Mouse (Mus musculus) lung, embryonic 15.5 days (tissue): Measurements from ENCODE around the gene Rnf167. TPM values are rescaled to one million over a fixed set of nuclear protein-coding genes. Genes with fewer than 3 reads are reported as not detected.

Experiments
- ATAC-seq: fragments of 200-750 bp; cut with Nextera tagmentation; 2 replicates; pipeline ENCODE4 v1.8.0; 2017; ENCODE audit warnings: moderate number of reproducible peaks, borderline replicate concordance; ENCODE audit not compliant: low FRiP score, low TSS enrichment; ENCODE audit errors: extremely low read depth
- H3K27ac ChIP-seq: fragments of 300-500 bp; sonication (generic); 2 replicates; pipeline ENCODE4 v1.5.1; 2015; ENCODE audit warnings: moderate library complexity, mild to moderate bottlenecking, inconsistent platforms
- H3K27me3 ChIP-seq: fragments of 300-500 bp; sonication (generic); 2 replicates; pipeline ENCODE4 v1.6.1; 2015; ENCODE audit warnings: inconsistent platforms
- H3K36me3 ChIP-seq: fragments of 300-500 bp; sonication (generic); 2 replicates; pipeline ENCODE4 v1.6.1; 2015; ENCODE audit warnings: inconsistent platforms
- H3K4me1 ChIP-seq: fragments of 300-500 bp; sonication (generic); 2 replicates; pipeline ENCODE4 v1.6.1; 2015; ENCODE audit warnings: inconsistent platforms
- H3K4me2 ChIP-seq: fragments of 300-500 bp; sonication (generic); 2 replicates; pipeline ENCODE4 v1.6.1; 2015; ENCODE audit warnings: inconsistent platforms, mild to moderate bottlenecking, moderate library complexity
- H3K4me3 ChIP-seq: fragments of 300-500 bp; sonication (generic); 2 replicates; pipeline ENCODE4 v1.5.1; 2015; ENCODE audit warnings: mild to moderate bottlenecking, inconsistent platforms
- H3K9ac ChIP-seq: fragments of 300-500 bp; sonication (generic); 2 replicates; pipeline ENCODE4 v1.6.1; 2015; ENCODE audit warnings: inconsistent platforms
- H3K9me3 ChIP-seq: fragments of 300-500 bp; sonication (generic); 2 replicates; pipeline ENCODE4 v1.6.1; 2016; ENCODE audit warnings: inconsistent platforms
- WGBS: fragments of 180-500 bp; shearing (Covaris S2); methylation state at CpG from one replicate; pipeline ENCODE4 v1.1.7; 2015; 5-methylcytosine and 5-hydroxymethylcytosine counted together
- polyA plus RNA-seq: library from polyadenylated mRNA; unstranded; fragments of >200 nt; fragmentation: Nextera tagmentation; extraction: Ambion mirVana; gene quantifications from 2 replicates; pipeline ENCODE4 v1.2.1, GENCODE M21; 2015

Gene Rnf167
- polyA plus RNA-seq: 101 and 119 TPM in 2 replicates

GRCm38 (mm10) chr11:70646691-70647650, at the start of gene Rnf167, which contains the start of gene Slc25a11:
Gene Rnf167, plus strand, starts transcription at chr11:70647235.
Gene Slc25a11, minus strand, starts transcription at chr11:70647479.
- ATAC-seq: peak; percentile 89
- Histone ChIP-seq H3K9ac (peak within 1 kb of the TSS; percentile 87), H3K27me3 (no peaks in the 10 kb centered on the region), H3K27ac (peak within 1 kb of the TSS; percentile 98), H3K9me3 (no peaks in the 10 kb centered on the region), H3K4me1 (peaks cover 53% of the 10 kb centered on the region), H3K36me3 (peaks cover 50% of the 10 kb centered on the region), H3K4me3 (peak within 1 kb of the TSS; percentile 66), H3K4me2 (peak within 1 kb of the TSS; percentile 88)
- WGBS: under 1% methylated on average over 63 of the region's 63 CpGs

GRCm38 (mm10) chr11:70597301-70597700, 49.7 kb upstream of the Rnf167 start:
- 78% methylated on average over 6 of the region's 6 CpGs for WGBS
- ATAC-seq: no peak
- no peaks in the 10 kb centered on the region; the same call in 1 of the 2 replicates for H3K4me1 ChIP-seq
- H3K27ac ChIP-seq: no peak overlapping the region
- no peak overlapping the region for H3K9ac ChIP-seq
- no peaks in the 10 kb centered on the region for H3K27me3 ChIP-seq
- no peaks in the 10 kb centered on the region for H3K9me3 ChIP-seq
- H3K4me2 ChIP-seq: no peak overlapping the region
- no peak overlapping the region for H3K4me3 ChIP-seq
- peaks cover 15% of the 10 kb centered on the region for H3K36me3 ChIP-seq

- no peak overlapping the region for H3K4me3 ChIP-seq
- no peak overlapping the region for H3K9ac ChIP-seq
- 87% methylated on average over 9 of the region's 9 CpGs for WGBS
- H3K4me2 ChIP-seq: no peak overlapping the region
- no peak for ATAC-seq
- H3K36me3 ChIP-seq: peaks cover 18% of the 10 kb centered on the region
- H3K9me3 ChIP-seq: no peaks in the 10 kb centered on the region
- H3K27ac ChIP-seq: no peak overlapping the region
- no peaks in the 10 kb centered on the region for H3K27me3 ChIP-seq
- no peaks in the 10 kb centered on the region; the same call in 1 of the 2 replicates for H3K4me1 ChIP-seq
Observed at GRCm38 (mm10) chr11:70598451-70598953, 48.5 kb upstream of the Rnf167 start.

- WGBS: 52% methylated on average over 14 of the region's 14 CpGs
- Histone ChIP-seq H3K36me3 (peaks cover 52% of the 10 kb centered on the region), H3K27me3 (no peaks in the 10 kb centered on the region), H3K9me3 (no peaks in the 10 kb centered on the region), H3K4me2 (no peak overlapping the region), H3K4me1 (no peaks in the 10 kb centered on the region), H3K9ac (no peak overlapping the region), H3K4me3 (no peak overlapping the region), H3K27ac (no peak overlapping the region)
- no peak for ATAC-seq
Observed at GRCm38 (mm10) chr11:70605024-70605566, 41.9 kb upstream of the Rnf167 start.

GRCm38 (mm10) chr11:70606717-70607116, 40.3 kb upstream of the Rnf167 start:
- no peak overlapping the region for H3K4me3 ChIP-seq
- peaks cover 55% of the 10 kb centered on the region for H3K36me3 ChIP-seq

GRCm38 (mm10) chr11:70607611-70608010, 39.4 kb upstream of the Rnf167 start:
- ATAC-seq: no peak
- 86% methylated on average over 9 of the region's 9 CpGs for WGBS
- Histone ChIP-seq H3K4me3 (no peak overlapping the region), H3K9me3 (no peaks in the 10 kb centered on the region), H3K27me3 (no peaks in the 10 kb centered on the region), H3K9ac (no peak overlapping the region), H3K4me2 (no peak overlapping the region), H3K36me3 (peaks cover 58% of the 10 kb centered on the region), H3K4me1 (no peaks in the 10 kb centered on the region), H3K27ac (no peak overlapping the region)

More at GRCm38 (mm10) chr11:70606717-70607116, 40.3 kb upstream of the Rnf167 start:
- H3K27me3 ChIP-seq: no peaks in the 10 kb centered on the region
- H3K4me2 ChIP-seq: no peak overlapping the region
- no peak overlapping the region for H3K9ac ChIP-seq
- H3K4me1 ChIP-seq: no peaks in the 10 kb centered on the region
- WGBS: 69% methylated on average over 12 of the region's 12 CpGs
- H3K9me3 ChIP-seq: no peaks in the 10 kb centered on the region
- ATAC-seq: no peak
- no peak overlapping the region for H3K27ac ChIP-seq

GRCm38 (mm10) chr11:70608381-70609066, 38.5 kb upstream of the Rnf167 start:
- no peak; the same call in 1 of the 2 replicates for ATAC-seq
- 87% methylated on average over 26 of the region's 26 CpGs for WGBS
- no peaks in the 10 kb centered on the region for H3K27me3 ChIP-seq
- no peaks in the 10 kb centered on the region for H3K9me3 ChIP-seq
- H3K4me2 ChIP-seq: no peak overlapping the region
- H3K9ac ChIP-seq: no peak overlapping the region
- no peak overlapping the region for H3K4me3 ChIP-seq
- no peak overlapping the region for H3K27ac ChIP-seq
- H3K36me3 ChIP-seq: peaks cover 64% of the 10 kb centered on the region
- H3K4me1 ChIP-seq: no peaks in the 10 kb centered on the region

GRCm38 (mm10) chr11:70610752-70611151, 36.3 kb upstream of the Rnf167 start:
- no peak overlapping the region for H3K4me2 ChIP-seq
- no peak overlapping the region for H3K9ac ChIP-seq
- H3K27me3 ChIP-seq: 0 out of 2 replicates have a peak, but pooled peaks cover 1% of the 10 kb centered on the region
- no peak overlapping the region for H3K27ac ChIP-seq
- no peak overlapping the region for H3K4me3 ChIP-seq
- ATAC-seq: no peak
- WGBS: 84% methylated on average over 4 of the region's 4 CpGs
- H3K36me3 ChIP-seq: peaks cover 51% of the 10 kb centered on the region
- peaks cover 12% of the 10 kb centered on the region for H3K4me1 ChIP-seq
- no peaks in the 10 kb centered on the region for H3K9me3 ChIP-seq

- no peak overlapping the region for H3K4me2 ChIP-seq
- no peak overlapping the region for H3K27ac ChIP-seq
- H3K4me1 ChIP-seq: peaks cover 12% of the 10 kb centered on the region
- H3K9me3 ChIP-seq: no peaks in the 10 kb centered on the region
- 75% methylated on average over 7 of the region's 7 CpGs for WGBS
- H3K27me3 ChIP-seq: 0 out of 2 replicates have a peak, but pooled peaks cover 9% of the 10 kb centered on the region
- H3K36me3 ChIP-seq: peaks cover 39% of the 10 kb centered on the region
- H3K4me3 ChIP-seq: no peak overlapping the region
- H3K9ac ChIP-seq: no peak overlapping the region
- ATAC-seq: no peak
Observed at GRCm38 (mm10) chr11:70612505-70612904, 34.5 kb upstream of the Rnf167 start.

GRCm38 (mm10) chr11:70615074-70615473, 32.0 kb upstream of the Rnf167 start:
- Histone ChIP-seq H3K4me1 (peaks cover 12% of the 10 kb centered on the region), H3K27me3 (0 out of 2 replicates have a peak, but pooled peaks cover 9% of the 10 kb centered on the region), H3K36me3 (peaks cover 15% of the 10 kb centered on the region), H3K27ac (peak overlapping the region; percentile 58), H3K9me3 (no peaks in the 10 kb centered on the region), H3K9ac (peak overlapping the region; percentile 50), H3K4me3 (peak overlapping the region; percentile 44), H3K4me2 (peak overlapping the region; percentile 92)
- peak; percentile 87; the same call in 1 of the 2 replicates for ATAC-seq
- WGBS: under 1% methylated on average over 17 of the region's 17 CpGs

- peaks cover 12% of the 10 kb centered on the region for H3K36me3 ChIP-seq
- H3K4me2 ChIP-seq: peak within 1 kb of the TSS; percentile 92
- H3K4me1 ChIP-seq: peaks cover 12% of the 10 kb centered on the region
- peak; percentile 13; the same call in 1 of the 2 replicates for ATAC-seq
- H3K9me3 ChIP-seq: no peaks in the 10 kb centered on the region
- H3K27ac ChIP-seq: peak within 1 kb of the TSS; percentile 58
- H3K27me3 ChIP-seq: 0 out of 2 replicates have a peak, but pooled peaks cover 9% of the 10 kb centered on the region
- peak within 1 kb of the TSS; percentile 50 for H3K9ac ChIP-seq
- 14% methylated on average over 21 of the region's 21 CpGs for WGBS
- peak within 1 kb of the TSS; percentile 44 for H3K4me3 ChIP-seq
Observed at GRCm38 (mm10) chr11:70615516-70616093, 31.4 kb upstream of the Rnf167 start, which contains the start of gene 4930544D05Rik. Gene 4930544D05Rik, plus strand, starts transcription at chr11:70615848.
